Mouse (Mus musculus) cerebellum, postnatal 25 days (tissue): ENCODE results near the gene Nme8.

Experiments used
- DNase-seq, 2 experiments: peaks; one replicate each; pipeline ENCODE4 v3.0.0; 2021; ENCODE audit warnings: mixed read lengths in 2 of 2

Nme8 gene

GRCm38 (mm10) chr13:19697790-19698189 is at the start of gene Nme8:
TSS of gene Nme8 (minus strand) at chr13:19697794.
- DNase-seq, result no peak

- DNase-seq, result no peak
These were observed 48.1 kb upstream of the Nme8 start for GRCm38 (mm10) chr13:19745741-19746140.

- no peak for DNase-seq
These were observed 46.9 kb upstream of the Nme8 start for GRCm38 (mm10) chr13:19744536-19744935.

GRCm38 (mm10) chr13:19734597-19734996 is 37.0 kb upstream of the Nme8 start:
- DNase-seq, result no peak

GRCm38 (mm10) chr13:19730826-19731225 is 33.2 kb upstream of the Nme8 start:
- DNase-seq, result peak in 1 of 2 experiments; percentile 5

GRCm38 (mm10) chr13:19718954-19719353 is 21.4 kb upstream of the Nme8 start:
- no peak for DNase-seq

- no peak for DNase-seq
These were observed 19.6 kb upstream of the Nme8 start for GRCm38 (mm10) chr13:19717201-19717600.

GRCm38 (mm10) chr13:19703806-19704205 is 6.2 kb upstream of the Nme8 start:
- DNase-seq, result no peak

- peak; percentile 56 to 70 for DNase-seq
These were observed 4.0 kb upstream of the Nme8 start for GRCm38 (mm10) chr13:19701443-19702078.

- DNase-seq, result peak in 1 of 2 experiments; percentile 15
These were observed 3.3 kb upstream of the Nme8 start for GRCm38 (mm10) chr13:19700733-19701442.

GRCm38 (mm10) chr13:19698524-19699173 is 1.1 kb upstream of the Nme8 start:
- DNase-seq, result peak; percentile 22 to 23

GRCm38 (mm10) chr13:19690417-19690816 is 7.2 kb downstream of the Nme8 start:
- no peak for DNase-seq

- DNase-seq, result no peak
These were observed 7.6 kb downstream of the Nme8 start for GRCm38 (mm10) chr13:19689971-19690370.

- peak; percentile 29 to 70 for DNase-seq
These were observed 13.6 kb downstream of the Nme8 start for GRCm38 (mm10) chr13:19684007-19684406.

GRCm38 (mm10) chr13:19682879-19683640 is 14.5 kb downstream of the Nme8 start:
- peak; percentile 18 to 23 for DNase-seq

GRCm38 (mm10) chr13:19674601-19675000 is 23.0 kb downstream of the Nme8 start:
- no peak for DNase-seq

- DNase-seq, result no peak
These were observed 23.6 kb downstream of the Nme8 start for GRCm38 (mm10) chr13:19674025-19674424.

GRCm38 (mm10) chr13:19668355-19669140 is 29.0 kb downstream of the Nme8 start:
- DNase-seq, result no peak

- DNase-seq, result no peak
These were observed 45.2 kb downstream of the Nme8 start for GRCm38 (mm10) chr13:19652405-19652804.

GRCm38 (mm10) chr13:19649824-19650223 is 47.8 kb downstream of the Nme8 start:
- DNase-seq, result no peak

GRCm38 (mm10) chr13:19644225-19644624 is 53.4 kb downstream of the Nme8 start:
- no peak for DNase-seq

- no peak for DNase-seq
These were observed 54.1 kb downstream of the Nme8 start for GRCm38 (mm10) chr13:19643519-19643918.
